Mouse (Mus musculus) spleen, adult 2 months (tissue): ENCODE data around the gene Zxdc. TPM values are rescaled to one million over a fixed set of nuclear protein-coding genes. Genes with fewer than 3 reads are reported as not detected.

ENCODE experiments used
- DNase-seq, 2 experiments: peaks; one replicate each; pipeline versions ENCODE4 v3.0.0 to v3.0.0-alpha.2; 2012 to 2021; ENCODE audit warnings: low spot score in 2 of 2, low read depth in 1 of 2
- H3K27ac ChIP-seq: fragments of 200-500 bp; 2 replicates; pipeline ENCODE4 v1.5.1; 2012; ENCODE audit warnings: low read length, inconsistent platforms; ENCODE audit not compliant: insufficient read depth
- H3K27me3 ChIP-seq: fragments of 200-500 bp; 2 replicates; pipeline ENCODE4 v1.6.1; 2012; ENCODE audit warnings: mild to moderate bottlenecking, moderate library complexity, low read length, inconsistent platforms; ENCODE audit not compliant: control insufficient read depth, insufficient read depth
- H3K36me3 ChIP-seq: fragments of 200-500 bp; 2 replicates; pipeline ENCODE4 v1.6.1; 2012; ENCODE audit warnings: mild to moderate bottlenecking, low read length, inconsistent platforms; ENCODE audit not compliant: control insufficient read depth, insufficient read depth
- H3K4me1 ChIP-seq: fragments of 200-500 bp; 2 replicates; pipeline ENCODE4 v1.6.1; 2011; ENCODE audit warnings: inconsistent platforms; ENCODE audit not compliant: control insufficient read depth, insufficient read depth, insufficient read length
- H3K4me3 ChIP-seq: fragments of 200-500 bp; 2 replicates; pipeline ENCODE4 v1.5.1; 2011; ENCODE audit warnings: mild to moderate bottlenecking, inconsistent platforms; ENCODE audit not compliant: insufficient read depth, insufficient read length; ENCODE audit errors: extremely low read depth
- CTCF ChIP-seq: fragments of 200-500 bp; IDR thresholded peaks from 2 replicates; pipeline ENCODE4 v1.5.1; 2011; ENCODE audit warnings: mild to moderate bottlenecking, inconsistent platforms; ENCODE audit not compliant: insufficient read depth, insufficient read length, insufficient replicate concordance; ENCODE audit errors: extremely low read depth
- POLR2A ChIP-seq: fragments of 200-500 bp; IDR thresholded peaks from 2 replicates; pipeline ENCODE4 v1.6.1; 2011; ENCODE audit warnings: low read depth, low read length, inconsistent platforms
- WGBS: fragments of 180-500 bp; shearing (Covaris S2); methylation state at CpG from one replicate; pipeline ENCODE4 v1.1.7; 2018; 5-methylcytosine and 5-hydroxymethylcytosine counted together
- polyA plus RNA-seq: library from polyadenylated mRNA; depleted of rRNA; stranded (reverse); fragments of >200 nt; gene quantifications from 2 replicates; pipeline ENCODE4 v1.2.3, GENCODE M21; 2012

Gene Zxdc
- polyA plus RNA-seq, 1 experiment: 15.6 TPM

DNA sequence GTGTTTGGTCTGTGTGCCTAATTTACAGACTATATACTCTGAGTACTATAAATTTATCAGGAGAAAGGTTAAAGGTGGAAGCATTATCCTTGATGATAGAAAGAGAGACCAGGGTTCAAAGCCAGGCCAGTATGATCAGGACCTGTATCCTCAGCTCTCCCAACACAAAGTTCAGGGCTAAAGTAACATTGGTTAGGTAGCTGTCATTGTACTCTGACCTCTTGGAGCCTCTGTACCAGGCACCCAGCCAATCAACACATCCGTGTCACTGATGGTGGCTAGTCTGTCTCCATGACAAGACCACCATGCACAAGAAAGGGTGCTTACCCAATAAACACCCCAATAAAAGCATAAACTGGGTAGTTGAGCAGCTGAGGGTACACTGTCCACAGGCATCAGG lies 41.7 kb downstream of the Zxdc start:
- Histone ChIP-seq H3K27me3 (no peaks in the 10 kb centered on the region), H3K27ac (no peak overlapping the region), H3K4me3 (no peak overlapping the region), H3K4me1 (no peaks in the 10 kb centered on the region), H3K36me3 (no peaks in the 10 kb centered on the region)
- WGBS: 88% methylated on average over 1 of the region's 1 CpGs
- no peak for DNase-seq
- TF ChIP-seq POLR2A: no peak
- TF ChIP-seq CTCF: no peak

DNA sequence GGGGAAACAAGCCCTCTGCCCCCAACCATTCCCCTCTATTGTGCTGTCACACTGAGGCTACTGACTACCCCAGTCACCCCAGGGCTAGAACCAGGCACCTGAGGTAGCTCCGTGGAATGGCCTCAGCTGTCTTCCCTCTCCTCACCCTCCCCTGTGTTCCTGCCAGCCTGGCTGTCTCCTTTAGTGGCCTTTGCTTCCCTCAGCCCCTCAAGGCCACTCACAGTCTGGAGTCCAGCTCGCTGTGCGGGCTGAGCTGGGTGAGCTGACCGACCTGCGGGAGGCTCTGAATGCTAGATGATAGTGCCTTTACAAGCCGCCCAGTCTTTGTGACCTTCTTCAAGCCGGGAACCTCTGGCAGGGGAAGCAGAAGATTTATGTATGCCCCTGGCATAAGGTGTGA lies 42.6 kb downstream of the Zxdc start:
- WGBS: 87% methylated on average over 7 of the region's 7 CpGs
- no peak overlapping the region for H3K27ac ChIP-seq
- H3K27me3 ChIP-seq: no peaks in the 10 kb centered on the region
- no peak for DNase-seq
- no peaks in the 10 kb centered on the region for H3K4me1 ChIP-seq
- no peak overlapping the region for H3K4me3 ChIP-seq
- no peaks in the 10 kb centered on the region for H3K36me3 ChIP-seq
- TF ChIP-seq POLR2A (no peak), CTCF (no peak)

DNA sequence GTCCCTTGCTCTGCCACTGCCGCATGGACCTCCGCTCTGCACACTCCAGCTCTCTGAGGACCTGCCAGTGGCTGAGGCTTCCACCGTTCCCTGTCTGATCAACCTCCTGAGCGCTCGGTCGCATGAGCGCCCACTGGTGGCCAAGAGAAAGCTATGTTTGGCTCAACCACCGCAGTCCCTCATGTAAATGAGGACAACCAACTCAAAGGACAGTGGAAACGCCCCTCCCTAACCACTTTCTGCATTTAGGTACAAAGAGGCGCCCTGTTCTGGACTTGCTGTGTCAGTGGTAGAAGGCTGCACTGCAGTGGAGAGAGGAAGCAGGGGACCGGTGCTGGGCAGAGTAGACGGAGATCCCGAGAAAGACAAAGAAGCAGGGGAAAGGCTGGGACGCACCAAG lies 53.3 kb downstream of the Zxdc start:
- Histone ChIP-seq H3K36me3 (no peaks in the 10 kb centered on the region), H3K27me3 (no peaks in the 10 kb centered on the region), H3K4me1 (no peaks in the 10 kb centered on the region; the same call in 1 of the 2 replicates), H3K4me3 (no peak overlapping the region), H3K27ac (no peak overlapping the region)
- TF ChIP-seq CTCF (peak; percentile 73), POLR2A (no peak)
- WGBS: 10% methylated on average over 14 of the region's 14 CpGs
- peak; percentile 12 to 49 for DNase-seq

DNA sequence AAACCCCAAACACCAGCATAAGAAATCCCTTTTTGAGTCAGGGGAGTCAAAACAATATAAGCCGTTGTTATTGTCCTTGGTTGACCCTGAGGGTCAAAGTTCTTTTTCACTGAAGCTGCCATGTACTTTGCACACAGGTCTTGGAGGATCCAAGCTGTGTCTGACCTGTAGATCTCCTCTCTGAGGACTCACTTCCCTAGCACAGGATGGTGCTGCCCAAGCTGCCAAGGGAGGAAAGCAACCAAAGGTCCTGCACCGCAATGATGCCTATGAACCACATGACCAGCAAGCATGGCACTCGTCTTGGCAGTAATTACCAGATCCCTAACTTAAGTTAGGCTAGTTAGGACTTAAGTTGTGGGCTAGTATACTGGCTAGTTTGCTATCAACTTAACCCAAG lies 56.1 kb downstream of the Zxdc start:
- TF ChIP-seq POLR2A (no peak), CTCF (no peak)
- H3K27ac ChIP-seq: no peak overlapping the region
- no peak overlapping the region for H3K4me3 ChIP-seq
- H3K36me3 ChIP-seq: no peaks in the 10 kb centered on the region
- H3K4me1 ChIP-seq: no peaks in the 10 kb centered on the region; the same call in 1 of the 2 replicates
- peaks cover 6% of the 10 kb centered on the region for H3K27me3 ChIP-seq
- WGBS: 88% methylated on average over 3 of the region's 3 CpGs
- DNase-seq: no peak

DNA sequence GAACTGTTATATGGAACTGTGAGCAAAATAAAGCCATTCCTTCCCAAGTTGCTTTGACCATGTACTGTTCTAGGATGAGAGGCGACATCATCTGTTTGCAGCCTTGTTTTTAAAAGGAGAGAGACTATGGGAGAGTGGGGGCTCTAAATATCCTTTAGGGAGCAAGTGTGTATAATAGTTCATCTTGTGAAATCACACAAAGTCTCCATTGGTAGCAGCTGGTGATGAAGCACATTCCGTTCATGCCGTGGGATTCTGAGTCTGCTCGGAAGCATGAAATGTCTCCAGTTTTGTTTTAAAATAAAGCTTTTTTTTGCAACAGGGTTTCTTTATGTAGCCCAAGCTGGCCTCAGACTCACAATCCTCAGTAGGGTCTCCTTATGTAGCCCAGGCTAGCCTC lies 56.7 kb downstream of the Zxdc start:
- H3K36me3 ChIP-seq: no peaks in the 10 kb centered on the region
- no peak for DNase-seq
- no peaks in the 10 kb centered on the region; the same call in 1 of the 2 replicates for H3K4me1 ChIP-seq
- 94% methylated on average over 4 of the region's 4 CpGs for WGBS
- no peak overlapping the region for H3K27ac ChIP-seq
- peaks cover 6% of the 10 kb centered on the region for H3K27me3 ChIP-seq
- no peak overlapping the region for H3K4me3 ChIP-seq
- TF ChIP-seq POLR2A (no peak), CTCF (no peak)

DNA sequence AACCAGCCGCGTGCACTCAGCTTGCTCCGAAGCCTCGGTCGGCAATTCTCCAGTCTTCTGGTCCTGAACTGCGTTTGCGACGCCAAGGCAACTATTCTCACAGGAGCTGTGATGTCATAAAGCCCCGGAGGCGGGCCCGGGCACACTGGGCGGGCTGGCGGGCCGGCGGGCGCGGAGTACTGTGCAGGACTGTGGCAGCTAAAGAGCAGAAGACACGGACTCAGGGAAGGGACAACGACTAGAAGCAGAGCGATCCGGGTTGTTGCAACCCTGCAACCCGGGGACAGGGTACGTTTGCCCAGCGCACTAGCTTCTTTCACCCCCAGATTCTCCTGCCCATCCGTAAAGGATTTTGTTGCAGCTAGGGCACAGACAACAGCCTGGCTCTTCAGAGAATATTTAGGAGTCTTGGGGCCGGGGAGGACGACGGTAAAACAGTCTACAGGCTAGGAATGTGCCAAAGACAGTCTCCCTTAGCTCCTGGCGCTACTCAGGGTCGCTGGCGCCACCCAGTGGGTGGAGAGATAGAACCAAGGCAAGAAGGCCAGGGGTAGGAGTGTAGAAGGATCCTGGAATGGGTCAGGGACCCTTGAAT lies 59.2 kb downstream of the Zxdc start, which contains the start of gene Cfap100:
TSS of gene Cfap100 (minus strand) at position 418 of the 595 bp plus-strand sequence.
- no peaks in the 10 kb centered on the region for H3K36me3 ChIP-seq
- 1% methylated on average over 31 of the region's 31 CpGs for WGBS
- H3K4me1 ChIP-seq: no peaks in the 10 kb centered on the region
- peaks cover 6% of the 10 kb centered on the region for H3K27me3 ChIP-seq
- DNase-seq: no peak
- H3K27ac ChIP-seq: no peak within 1 kb of the TSS
- no peak within 1 kb of the TSS; the same call in 1 of the 2 replicates for H3K4me3 ChIP-seq
- TF ChIP-seq POLR2A (no peak), CTCF (no peak)

DNA sequence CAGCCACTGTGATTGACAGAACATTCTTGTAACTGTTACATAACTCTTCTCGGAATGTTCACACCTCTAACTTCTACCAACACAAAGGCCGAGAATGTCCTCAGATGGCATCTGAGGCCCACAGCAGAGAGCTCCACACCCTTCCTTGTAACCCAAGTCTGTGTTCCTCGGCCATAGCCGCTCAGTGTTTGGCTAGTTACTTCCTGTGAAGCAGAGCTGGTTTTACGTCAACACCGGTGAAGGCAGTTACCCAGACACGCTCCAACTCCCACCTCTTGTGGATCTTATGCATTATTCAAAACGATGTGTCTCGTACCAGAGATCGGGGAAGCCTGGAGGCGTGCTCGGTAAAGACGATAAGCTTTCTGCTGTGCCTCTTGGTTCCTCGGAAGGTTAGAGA lies 60.6 kb downstream of the Zxdc start:
- no peak overlapping the region for H3K27ac ChIP-seq
- no peaks in the 10 kb centered on the region for H3K4me1 ChIP-seq
- no peaks in the 10 kb centered on the region for H3K36me3 ChIP-seq
- no peak for DNase-seq
- no peak overlapping the region for H3K4me3 ChIP-seq
- peaks cover 6% of the 10 kb centered on the region for H3K27me3 ChIP-seq
- WGBS: 88% methylated on average over 14 of the region's 14 CpGs
- TF ChIP-seq CTCF (no peak), POLR2A (no peak)
